Mouse (Mus musculus) kidney, postnatal 36 days (tissue): ENCODE measurements around the gene Gm36210.

Experiments
- DNase-seq, 2 experiments: peaks; one replicate each; pipeline ENCODE4 v3.0.0; 2021 to 2022; ENCODE audit warnings: mixed read lengths in 2 of 2

The Gm36210 gene

DNA sequence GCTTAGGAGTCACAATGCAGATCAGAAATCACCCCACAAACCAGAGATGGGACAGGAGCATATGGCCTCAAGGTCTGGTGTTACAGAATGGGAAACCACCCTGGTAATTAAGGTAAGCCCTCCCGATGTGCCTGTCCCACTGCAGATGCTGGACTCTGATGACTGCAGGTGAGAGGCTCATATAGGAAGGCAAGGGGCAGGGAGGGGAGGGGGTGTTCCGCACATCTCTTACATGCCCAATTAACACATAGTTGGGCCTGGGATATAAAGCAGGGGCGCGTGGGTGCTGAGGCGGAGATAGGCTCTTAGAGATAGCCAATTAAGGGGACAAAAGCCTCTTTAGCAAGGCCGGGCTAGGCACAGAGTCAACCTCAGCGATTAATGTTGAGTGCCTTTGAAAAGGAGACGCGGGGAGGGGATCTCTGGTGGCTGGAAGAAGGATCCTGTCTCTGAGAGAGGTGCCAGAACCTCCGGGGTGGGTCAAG, at the start of gene Gm36210:
Gene Gm36210, minus strand, starts transcription at position 51 of the 485 bp plus-strand sequence.
- DNase-seq, result no peak

DNA sequence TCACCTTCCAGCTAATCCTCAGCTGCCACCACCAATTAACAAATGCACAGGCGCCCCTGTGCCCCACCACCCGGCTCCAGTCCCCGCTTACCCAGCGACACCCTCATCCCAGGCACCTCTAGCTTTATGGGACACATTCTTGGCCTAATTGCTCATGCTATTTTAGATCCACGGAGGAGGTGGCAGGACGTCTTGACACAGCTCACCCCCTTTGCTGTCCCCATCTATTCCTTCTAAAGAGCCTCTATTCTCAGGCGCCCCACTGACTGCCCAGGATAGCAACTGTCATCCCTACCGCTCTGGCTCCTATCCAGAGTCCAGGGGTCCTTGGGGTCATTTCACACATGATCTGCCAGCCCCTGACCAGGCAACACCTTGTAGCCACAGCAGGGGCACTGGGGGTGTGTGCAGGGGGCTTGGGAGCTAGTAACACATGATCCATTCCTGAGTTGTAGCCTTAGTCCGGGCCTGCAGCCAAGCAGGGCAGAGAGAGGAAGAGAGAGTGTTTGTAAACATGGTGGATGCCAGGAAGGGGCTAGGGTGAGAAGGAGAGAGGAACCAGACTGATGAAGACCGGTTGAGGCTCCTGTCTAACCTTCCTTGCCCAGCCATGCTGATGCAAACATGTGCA, 47.6 kb upstream of the Gm36210 start:
- DNase-seq, result no peak

DNA sequence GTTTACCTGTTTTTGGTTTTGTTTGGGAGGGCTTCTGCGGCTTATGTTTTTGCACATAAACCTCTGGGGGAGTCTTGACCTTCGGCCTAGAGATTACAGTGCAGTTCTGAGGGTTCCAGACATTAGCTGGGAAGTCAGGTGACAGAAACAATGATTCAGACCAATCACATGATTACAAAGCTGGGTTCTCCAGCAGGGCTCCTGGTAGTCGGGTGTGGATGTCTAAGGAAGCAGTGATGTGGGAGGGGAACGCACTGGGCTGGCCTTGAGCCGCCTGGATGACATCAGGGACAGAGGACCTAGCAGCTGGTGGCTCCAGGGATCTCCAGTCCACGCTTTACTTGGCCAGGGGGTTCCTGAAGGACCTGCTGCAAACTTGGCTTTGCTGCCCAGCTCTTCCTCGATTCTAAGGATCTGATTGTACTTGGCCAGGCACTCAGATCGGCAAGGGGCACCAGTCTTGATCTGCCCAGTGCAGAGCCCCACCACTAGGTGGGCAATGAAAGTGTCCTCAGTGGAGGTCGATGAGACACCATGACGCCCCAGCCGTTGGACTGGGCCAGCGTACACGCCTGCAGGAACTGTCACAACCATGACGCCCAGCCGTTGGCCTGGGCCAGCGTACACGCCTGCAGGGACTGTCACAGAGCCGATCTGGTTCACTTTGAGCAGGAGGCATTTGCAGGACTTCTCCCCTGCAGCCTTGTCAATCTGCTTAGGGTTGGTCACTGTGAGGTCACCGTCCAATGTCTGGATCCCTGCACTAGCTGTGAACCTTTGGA, 44.4 kb upstream of the Gm36210 start:
- DNase-seq, result no peak

DNA sequence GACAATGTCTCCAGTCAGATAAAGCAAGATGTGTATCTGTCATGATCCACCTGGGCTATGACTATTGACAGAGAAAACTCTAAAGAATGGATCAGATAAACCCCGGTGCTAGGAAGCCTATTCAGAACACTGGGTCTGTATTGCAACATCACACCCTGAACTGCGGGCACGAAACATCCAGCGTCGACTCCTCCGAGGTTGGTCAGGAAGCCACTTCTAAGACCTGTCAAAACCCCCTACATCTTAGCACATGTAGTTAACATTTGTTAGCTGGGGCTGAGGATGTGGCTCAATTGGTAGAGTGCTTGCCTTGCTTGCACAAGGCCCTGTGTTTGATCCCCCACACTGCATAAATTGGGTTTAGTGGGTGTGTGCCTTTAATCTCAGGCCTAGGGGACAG, 42.1 kb upstream of the Gm36210 start:
- no peak for DNase-seq

DNA sequence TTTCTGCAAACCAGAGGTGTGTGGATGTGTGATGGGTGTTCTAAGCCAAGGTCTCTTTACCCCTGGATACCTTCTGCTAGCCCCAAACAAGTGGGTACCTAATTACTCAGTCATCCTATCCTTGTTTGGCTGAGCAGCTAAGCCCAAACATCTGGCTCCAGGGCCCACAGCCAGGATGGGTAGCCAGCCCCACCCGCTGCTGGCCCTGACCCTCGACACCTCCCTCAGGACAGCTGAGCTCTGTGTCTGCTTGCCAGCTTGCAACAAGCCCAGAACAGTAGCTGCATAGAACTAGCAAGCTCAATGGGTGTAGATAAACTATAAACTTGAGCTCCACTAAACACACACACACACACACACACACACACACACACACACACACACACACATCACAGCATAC, 41.5 kb upstream of the Gm36210 start:
- DNase-seq, result no peak

DNA sequence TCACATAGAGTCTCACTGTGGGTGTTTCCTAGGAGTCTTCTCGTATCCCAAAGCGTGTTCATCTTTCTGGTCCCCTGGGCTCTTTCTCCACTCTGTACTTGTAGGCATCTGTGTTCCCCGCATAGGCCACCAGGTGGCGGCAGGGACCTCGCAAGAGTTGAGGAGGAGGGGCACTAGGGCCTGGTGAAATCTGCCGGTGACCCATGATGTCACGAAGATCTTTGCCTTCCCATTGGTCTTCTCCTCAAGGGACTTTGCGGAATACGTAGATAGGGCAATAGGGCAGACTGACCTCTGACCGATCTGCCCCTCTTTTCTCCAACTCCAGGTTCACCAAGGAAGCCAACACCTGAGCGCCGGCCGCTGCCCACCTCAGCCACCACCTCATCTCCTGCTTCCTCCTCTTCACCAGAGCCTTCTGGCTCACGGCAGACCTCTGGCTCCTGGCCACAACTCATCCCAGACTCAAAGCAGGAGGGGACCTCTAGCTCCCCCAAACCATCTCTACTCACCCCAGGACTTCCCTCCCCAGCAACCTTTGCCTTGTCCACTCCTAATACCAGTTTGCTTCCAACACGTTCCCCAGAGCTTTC, 37.0 kb upstream of the Gm36210 start:
- peak; percentile 94 to 96 for DNase-seq

DNA sequence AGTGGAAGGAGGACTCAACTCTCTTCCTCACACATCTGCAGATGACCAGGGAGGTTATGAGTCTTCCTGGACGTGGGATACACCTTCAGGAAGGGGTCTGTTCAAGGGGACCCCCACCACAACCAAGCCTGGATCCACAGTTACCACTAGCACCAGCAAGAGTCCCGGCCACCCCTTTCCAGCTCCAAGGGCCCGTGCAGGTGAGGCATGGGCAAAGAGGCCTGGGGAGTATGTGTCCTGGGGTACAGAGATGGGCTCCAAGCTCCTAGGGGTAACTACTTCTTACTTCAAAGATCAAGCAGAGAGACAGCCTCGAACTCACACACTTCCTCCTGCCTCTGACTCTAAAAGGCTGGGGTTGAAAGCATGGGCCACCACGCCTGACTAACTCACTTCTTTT, 36.4 kb upstream of the Gm36210 start:
- no peak for DNase-seq

DNA sequence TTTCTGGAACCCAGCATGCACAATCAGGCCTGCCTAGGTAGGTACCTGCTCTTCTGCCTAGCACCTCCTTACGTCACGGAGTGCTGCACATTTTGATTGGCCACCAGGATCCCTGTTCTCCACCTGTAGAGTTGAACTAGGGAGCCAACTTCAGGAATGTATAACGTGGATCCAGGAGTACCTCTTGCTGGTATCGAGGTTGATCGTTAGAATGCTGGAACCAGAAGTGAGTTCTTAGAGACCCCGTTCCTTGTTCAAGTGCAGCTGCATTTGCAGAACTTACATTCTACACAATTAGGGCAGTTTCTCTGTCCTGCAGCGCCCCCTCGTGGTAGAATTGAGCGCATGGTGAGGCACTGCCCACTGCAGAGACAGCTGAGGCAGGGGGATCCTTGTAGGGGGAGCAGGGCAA, 33.8 kb upstream of the Gm36210 start:
- DNase-seq, result peak; percentile 88 to 92

DNA sequence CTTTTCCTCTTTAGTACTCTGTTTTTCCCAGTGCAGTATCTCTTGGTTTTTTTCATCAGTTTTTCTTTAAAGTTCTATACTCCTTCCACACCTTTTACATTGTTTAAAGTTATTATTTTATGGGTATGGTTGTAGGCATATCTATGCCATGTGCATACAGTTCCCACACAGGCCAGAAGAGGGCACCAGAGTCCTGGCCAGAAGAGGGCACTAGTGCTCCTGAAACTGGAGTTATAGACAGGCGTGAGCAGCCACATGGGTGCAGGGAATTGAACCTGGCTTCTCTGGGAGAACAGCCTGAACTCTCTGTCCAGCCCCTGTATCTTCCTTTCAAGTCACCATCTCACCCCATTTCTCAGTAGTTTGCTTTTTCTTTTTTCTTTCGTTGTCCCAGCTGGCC, 32.1 kb upstream of the Gm36210 start:
- peak; percentile 69 to 89 for DNase-seq

DNA sequence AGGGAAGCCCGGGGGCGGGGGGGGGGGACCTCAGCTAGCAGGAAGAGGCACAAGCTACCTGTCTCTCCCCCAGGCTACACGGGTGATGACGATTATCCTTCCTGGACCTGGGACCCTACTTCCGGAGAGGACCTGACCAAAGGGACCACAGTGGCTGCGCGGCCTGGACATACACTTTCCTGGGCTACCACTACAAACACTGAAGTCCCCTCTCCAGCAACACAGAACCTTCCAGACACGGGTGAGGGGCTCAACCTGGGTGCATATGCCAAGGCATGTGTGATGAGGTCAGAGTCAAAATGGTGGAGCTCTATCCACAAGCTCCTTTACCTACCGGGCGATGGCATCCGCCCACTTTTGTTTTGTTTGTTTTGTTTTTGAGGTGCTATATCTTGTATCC, 31.1 kb upstream of the Gm36210 start:
- no peak for DNase-seq

DNA sequence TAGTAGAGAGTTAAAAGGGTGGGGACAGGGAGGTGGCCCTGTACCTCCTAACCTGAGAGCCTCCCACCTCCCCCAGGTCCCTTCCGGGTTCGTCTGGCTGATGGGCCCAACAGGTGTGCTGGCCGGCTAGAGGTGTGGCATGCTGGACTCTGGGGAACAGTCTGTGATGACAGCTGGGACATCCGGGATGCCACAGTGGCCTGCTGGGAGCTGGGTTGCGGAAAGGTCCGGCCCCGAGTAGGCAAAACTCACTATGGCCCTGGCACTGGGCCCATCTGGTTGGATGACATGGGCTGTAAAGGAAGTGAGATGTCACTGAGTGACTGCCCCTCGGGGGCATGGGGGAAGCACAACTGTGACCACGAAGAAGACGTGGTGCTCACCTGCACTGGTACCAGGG, 30.5 kb upstream of the Gm36210 start:
- DNase-seq, result no peak

DNA sequence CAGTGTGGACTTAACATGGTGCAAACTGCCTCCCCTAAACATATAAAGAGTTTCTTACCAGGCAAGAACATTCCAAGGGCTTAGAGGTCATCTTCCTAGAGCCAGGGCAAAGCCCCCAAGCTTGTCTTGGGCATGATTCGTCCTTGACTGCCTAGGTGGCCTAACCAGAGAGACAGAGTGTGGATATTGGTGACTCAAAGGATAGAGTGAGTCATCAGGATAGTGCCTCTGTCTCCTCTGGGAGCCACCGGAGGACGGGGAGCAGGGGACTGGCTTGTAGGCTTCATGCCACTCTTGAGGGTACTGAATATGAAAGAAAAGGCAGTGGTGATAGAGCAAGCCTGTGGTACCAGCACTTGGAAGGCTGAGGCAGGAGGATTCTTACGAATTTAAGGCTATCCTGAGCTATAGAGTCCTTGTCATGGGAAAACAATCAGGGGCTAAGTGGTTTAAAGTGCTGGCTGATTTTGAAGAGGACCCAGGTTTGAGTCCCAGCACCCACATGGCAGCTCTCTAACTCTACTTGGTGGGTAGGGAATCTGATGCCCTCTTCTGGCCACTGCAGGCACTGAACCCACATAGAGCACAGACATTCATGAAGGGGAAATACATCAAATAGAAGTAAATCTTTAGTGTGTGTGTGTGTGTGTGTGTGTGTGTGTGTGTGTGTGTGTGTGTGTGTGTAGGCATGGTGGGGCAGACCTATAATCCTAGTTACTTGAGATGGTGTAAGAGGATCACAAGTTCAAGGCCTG, 28.0 kb upstream of the Gm36210 start:
- DNase-seq, result no peak

DNA sequence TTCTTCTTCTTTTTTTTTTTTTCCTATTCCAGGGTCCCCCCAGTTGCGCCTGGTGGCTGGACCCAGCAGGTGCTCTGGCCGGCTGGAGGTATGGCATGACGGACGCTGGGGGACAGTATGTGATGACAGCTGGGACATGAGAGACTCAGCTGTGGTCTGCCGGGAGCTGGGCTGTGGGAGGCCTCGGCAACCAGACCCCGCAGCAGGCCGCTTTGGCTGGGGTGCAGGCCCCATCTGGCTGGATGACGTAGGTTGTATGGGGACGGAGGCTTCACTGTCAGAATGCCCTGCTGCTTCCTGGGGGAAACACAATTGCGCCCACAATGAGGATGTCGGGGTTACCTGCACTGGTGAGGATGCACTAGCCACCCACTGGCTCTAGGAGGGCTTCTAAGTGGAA, 26.8 kb upstream of the Gm36210 start:
- no peak for DNase-seq

DNA sequence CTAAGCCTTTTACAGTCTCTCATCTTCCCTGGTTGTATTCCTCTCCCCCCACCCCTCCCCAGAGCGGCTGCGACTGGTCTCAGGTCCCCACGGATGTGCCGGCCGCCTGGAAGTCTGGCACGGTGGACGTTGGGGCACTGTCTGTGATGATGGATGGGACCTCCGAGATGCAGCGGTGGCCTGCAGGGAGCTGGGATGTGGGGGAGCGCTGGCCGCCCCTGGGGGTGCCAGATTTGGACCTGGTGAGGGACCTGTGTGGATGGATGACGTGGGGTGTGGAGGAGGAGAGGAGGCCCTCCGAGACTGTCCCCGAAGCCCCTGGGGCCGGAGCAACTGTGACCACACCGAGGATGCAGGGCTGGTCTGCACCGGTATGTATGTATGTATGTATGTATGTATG, 22.0 kb upstream of the Gm36210 start:
- DNase-seq, result no peak

DNA sequence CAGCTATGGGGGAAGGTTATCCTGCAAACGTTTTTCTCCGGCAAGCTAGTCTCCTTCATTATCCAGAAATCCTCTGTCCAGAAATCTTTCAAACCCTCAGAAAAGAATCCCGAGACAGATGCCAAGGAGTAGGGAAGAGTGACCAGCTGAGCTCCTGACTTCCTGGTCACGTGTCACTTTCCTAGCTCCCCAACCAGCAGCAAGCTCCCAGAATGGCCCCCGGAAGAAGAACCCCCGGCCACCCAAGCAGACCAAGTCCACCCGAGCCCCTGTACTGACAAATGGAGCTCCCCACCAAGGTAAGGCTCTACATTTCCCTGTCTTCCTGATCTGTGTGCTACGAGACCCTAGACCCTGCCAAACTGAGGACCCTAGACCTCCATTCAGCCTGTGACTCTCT, 21.4 kb upstream of the Gm36210 start:
- DNase-seq, result no peak

DNA sequence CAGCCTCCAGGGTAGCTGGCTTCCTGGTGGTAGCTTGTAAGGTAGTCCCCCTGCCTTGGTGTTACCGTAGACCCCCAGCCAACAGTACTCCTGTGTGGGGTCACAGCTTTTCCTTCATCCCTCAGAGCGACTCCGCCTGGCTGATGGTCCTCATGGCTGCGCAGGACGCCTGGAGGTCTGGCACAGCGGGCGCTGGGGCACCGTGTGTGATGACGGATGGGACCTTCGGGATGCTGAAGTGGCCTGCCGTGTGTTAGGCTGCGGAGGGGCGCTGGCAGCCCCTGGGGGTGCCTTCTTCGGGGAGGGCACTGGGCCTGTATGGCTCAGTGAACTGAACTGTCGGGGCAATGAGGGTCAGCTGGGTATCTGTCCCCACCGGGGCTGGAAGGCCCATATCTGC, 20.5 kb upstream of the Gm36210 start:
- no peak for DNase-seq

DNA sequence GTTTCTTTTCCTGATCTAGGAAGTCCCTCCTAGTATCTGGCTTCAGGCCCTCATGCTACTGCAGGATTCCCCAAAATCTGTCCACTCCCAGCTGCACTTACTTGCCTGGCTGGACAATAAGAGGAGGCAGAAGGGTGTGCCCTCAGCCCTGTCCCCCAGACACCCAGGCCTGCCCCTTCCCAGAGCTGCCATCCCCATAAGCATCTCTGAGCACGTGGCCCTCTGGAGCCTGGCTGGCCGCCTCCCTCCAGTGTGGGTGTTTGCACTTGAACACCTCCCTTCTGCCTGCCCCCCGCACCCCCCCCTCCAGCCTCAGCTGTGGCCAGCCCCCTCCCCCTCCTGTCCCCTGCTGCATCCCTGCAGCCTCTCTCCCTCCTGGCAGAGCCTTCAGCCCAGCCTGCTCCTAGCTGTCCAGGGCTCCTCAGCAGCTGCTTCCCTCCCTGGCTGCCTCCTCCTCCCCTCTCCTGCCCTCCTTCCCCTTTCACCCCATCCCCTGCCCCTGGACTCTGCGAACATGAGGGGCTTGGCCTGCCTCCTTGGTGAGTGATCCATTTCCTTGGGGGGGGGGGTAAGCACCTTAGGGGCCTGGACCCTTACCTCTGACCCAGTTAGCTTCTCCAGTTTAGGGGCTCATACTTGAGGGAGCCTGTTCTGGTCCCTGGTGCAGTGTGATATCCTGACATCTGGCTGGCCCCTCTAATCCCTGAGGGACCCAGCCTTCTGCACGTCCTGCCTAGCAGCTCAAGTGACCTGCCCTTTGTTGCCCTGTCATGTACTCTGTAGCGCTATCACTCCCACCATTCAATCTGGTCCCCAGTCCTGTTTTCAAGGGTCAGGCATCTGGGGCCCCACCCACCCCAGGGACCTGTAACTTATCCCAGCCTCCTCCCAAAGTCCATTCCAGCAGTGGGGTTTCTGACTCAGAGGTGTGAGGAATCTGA, 19.4 kb upstream of the Gm36210 start, which contains the start of gene Ssc5d:
Gene Ssc5d, plus strand, starts transcription at position 345 of the 941 bp plus-strand sequence.
- no peak for DNase-seq

DNA sequence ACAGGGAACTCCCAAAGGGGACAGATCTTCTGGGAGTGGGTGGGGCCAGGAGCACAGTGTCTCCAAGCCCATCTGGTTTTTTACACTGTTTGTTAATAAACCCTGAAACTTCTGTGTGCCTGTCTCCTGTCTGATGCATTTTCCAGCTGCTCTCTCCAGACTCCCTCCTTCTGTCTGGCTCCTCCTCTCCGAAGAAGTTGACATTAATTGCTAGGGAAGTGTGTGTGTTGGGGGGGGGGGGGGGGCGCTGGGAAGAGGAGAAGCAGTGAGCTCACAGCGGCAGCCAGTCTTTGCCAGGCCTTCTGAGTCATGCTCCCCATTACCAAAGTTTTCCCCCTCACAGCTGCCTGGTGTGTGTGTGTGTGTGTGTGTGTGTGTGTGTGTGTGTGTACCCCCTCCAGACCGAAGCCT, 18.6 kb upstream of the Gm36210 start:
- DNase-seq, result no peak

DNA sequence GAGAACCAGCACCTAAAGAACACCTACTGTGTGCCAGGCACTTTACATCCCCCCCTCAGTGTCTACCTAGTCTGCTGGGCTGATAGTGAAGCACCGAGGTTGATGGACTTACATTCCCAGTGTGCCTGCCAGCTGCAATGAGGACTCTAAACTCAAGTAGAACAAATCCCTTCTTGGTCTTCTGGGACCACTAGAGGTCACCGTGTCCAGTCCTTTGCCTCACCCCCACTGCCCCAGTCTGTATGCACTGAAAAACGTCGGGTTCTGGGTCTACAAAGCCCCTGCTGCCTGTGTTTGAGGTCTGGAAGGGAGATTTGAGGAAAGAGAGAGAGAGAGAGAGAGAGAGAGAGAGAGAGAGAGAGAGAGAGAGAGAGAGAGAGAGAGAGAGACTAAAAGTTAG, 18.2 kb upstream of the Gm36210 start:
- no peak for DNase-seq

DNA sequence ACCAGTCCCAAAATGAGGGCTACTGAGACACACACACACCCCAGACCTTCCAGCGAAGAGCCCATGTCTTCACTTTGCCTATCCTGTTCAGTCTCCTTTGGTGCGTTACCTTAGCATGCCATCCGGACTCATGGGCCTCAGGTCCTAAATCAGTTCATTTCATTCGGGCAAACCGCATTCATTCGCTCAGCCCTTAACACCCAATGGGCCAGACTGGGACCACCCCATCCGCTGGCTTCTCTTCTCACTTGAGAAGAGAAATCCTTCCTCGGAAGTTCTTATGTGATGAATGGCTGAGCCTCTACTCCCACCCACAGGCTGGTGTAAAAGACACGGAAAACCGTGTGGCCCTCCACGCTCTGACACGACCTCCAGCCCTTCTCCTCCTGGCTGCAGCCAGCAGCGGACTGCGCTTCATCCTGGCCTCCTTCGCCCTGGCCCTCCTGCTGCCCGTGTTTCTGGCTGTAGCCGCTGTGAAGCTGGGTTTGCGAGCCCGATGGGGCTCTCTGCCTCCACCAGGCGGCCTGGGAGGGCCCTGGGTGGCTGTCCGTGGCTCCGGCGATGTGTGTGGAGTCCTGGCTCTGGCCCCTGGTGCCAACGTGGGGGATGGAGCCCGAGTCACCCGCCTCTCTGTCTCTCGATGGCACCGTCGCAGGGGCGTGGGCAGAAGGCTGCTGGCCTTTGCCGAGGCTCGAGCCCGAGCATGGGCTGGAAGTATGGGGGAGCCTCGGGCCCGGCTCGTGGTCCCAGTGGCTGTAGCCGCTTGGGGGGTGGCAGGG, 17.5 kb upstream of the Gm36210 start:
- peak in 1 of 2 experiments; percentile 68 for DNase-seq

DNA sequence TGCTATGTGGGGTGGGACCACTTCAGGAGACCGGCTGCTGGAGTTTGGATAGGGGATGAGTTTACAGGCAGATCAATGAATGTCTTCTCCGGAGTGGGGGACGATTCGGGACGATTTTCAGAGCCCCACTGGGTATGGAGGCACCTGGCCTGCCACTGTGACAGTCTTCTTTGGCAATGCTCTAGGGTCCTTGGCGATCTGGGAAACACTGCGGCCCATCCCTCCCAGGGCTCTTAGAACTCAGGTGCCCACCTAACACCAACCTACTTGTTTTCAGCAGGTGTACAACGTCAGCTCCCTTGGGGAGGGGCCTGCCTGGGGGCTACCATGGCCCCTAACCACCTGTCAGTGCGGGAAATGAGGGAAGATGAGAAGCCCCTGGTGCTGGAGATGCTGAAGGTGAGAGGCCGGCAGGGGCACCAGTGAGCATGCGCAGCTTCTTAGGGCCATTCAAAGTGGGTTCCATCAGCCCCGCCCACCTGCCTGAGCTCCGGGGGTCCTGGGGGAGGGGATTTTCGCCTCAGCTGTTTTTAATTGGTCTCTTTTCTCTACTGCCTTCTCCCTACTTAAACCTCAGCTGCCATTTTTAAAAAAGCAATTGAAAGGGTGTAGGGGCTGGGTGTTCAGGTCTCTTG, 16.7 kb upstream of the Gm36210 start:
- DNase-seq, result peak in 1 of 2 experiments; percentile 60
